Mouse (Mus musculus) neural tube, embryonic 15.5 days (tissue): ENCODE data around the gene Ccdc174. TPM values are rescaled to one million over a fixed set of nuclear protein-coding genes. Genes with fewer than 3 reads are reported as not detected.
A peak's percentile ranks its signal among the peaks of the same experiment; 100 is the strongest.

ENCODE experiments used
- ATAC-seq: fragments of 200-750 bp; cut with Nextera tagmentation; 2 replicates; pipeline ENCODE4 v1.8.0; 2017; ENCODE audit warnings: mild to moderate bottlenecking, moderate TSS enrichment, moderate library complexity; ENCODE audit not compliant: low FRiP score
- H3K27ac ChIP-seq: fragments of 300-500 bp; sonication (generic); replicated peaks from 2 replicates; pipeline ENCODE4 v1.5.1; 2015; ENCODE audit warnings: mild to moderate bottlenecking, inconsistent platforms
- H3K27me3 ChIP-seq: fragments of 300-500 bp; sonication (generic); replicated peaks from 2 replicates; pipeline ENCODE4 v1.6.1; 2015; ENCODE audit warnings: inconsistent platforms
- H3K36me3 ChIP-seq: fragments of 300-500 bp; sonication (generic); 2 replicates; pipeline ENCODE4 v1.6.1; 2015; ENCODE audit warnings: inconsistent platforms
- H3K4me1 ChIP-seq: fragments of 300-500 bp; sonication (generic); 2 replicates; pipeline ENCODE4 v1.6.1; 2015; ENCODE audit warnings: inconsistent platforms
- H3K4me2 ChIP-seq: fragments of 300-500 bp; sonication (generic); 2 replicates; pipeline ENCODE4 v1.6.1; 2015; ENCODE audit warnings: inconsistent platforms, mild to moderate bottlenecking, moderate library complexity
- H3K4me3 ChIP-seq: fragments of 300-500 bp; sonication (generic); replicated peaks from 2 replicates; pipeline ENCODE4 v1.5.1; 2015; ENCODE audit warnings: mild to moderate bottlenecking, inconsistent platforms
- H3K9ac ChIP-seq: fragments of 300-500 bp; sonication (generic); replicated peaks from 2 replicates; pipeline ENCODE4 v1.6.1; 2015; ENCODE audit warnings: mild to moderate bottlenecking, inconsistent platforms
- H3K9me3 ChIP-seq: fragments of 300-500 bp; sonication (generic); replicated peaks from 2 replicates; pipeline ENCODE4 v1.6.1; 2016; ENCODE audit warnings: inconsistent platforms
- WGBS: fragments of 180-500 bp; shearing (Covaris S2); methylation state at CpG from one replicate; pipeline ENCODE4 v1.1.7; 2015; ENCODE audit warnings: mixed read lengths; 5-methylcytosine and 5-hydroxymethylcytosine counted together
- polyA plus RNA-seq: library from polyadenylated mRNA; unstranded; fragments of >200 nt; fragmentation: Nextera tagmentation; extraction: Ambion mirVana; gene quantifications from 2 replicates; pipeline ENCODE4 v1.2.1, GENCODE M21; 2015

Gene Ccdc174
- polyA plus RNA-seq: 39.7 and 42.1 TPM in 2 replicates

DNA sequence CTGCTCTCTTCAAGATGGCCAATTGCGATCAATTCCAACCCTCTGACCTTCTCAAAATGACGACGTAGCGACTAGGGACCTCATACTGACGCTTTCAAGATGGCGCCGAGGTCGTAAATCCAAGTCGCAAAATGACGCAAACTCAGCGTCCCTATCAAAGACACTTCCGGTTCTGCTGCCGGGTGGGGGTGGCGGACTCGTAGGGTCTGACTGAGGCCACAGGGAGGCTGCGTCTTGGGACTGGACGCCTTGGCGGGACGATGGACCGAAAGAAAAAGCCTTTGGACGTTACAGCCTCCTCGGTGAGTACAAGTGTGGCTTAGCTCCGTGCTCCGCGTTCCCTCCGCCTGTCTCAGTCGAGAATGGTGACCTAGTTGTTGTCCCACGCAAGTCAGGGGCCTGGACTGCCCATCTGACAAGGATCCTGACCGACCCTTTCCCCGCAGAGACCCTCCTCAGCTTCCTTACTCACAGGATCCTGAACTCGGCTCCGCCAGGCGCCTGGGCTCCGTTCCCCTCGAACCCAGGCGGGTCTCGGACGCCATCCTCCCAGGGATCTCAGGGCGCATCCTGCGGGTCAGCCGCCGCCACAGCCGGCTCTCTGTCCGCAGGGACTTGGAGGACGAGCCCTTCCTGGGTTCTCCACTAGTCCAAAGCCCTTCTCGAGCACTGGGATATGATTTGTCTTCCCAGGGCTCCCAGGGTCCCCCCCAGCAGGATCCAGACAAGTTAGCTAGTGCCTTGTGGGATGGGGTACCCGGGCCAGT lies at the start of gene Ccdc174:
Gene Ccdc174 (plus strand): TSS at position 169 of the 767 bp plus-strand sequence.
- peak within 1 kb of the TSS; percentile 91 for H3K4me3 ChIP-seq
- peaks cover 16% of the 10 kb centered on the region for H3K36me3 ChIP-seq
- WGBS: under 1% methylated on average over 47 of the region's 47 CpGs
- peak within 1 kb of the TSS; percentile 89 for H3K27ac ChIP-seq
- peak within 1 kb of the TSS; percentile 91 for H3K9ac ChIP-seq
- peaks cover 18% of the 10 kb centered on the region for H3K4me1 ChIP-seq
- H3K4me2 ChIP-seq: peak within 1 kb of the TSS; percentile 88
- ATAC-seq: peak; percentile 90
- no peaks in the 10 kb centered on the region for H3K27me3 ChIP-seq
- no peaks in the 10 kb centered on the region for H3K9me3 ChIP-seq

GRCm38 (mm10) chr6:91832863-91833440 lies 44.9 kb upstream of the Ccdc174 start:
- H3K4me3 ChIP-seq: no peak overlapping the region
- no peak overlapping the region for H3K4me2 ChIP-seq
- WGBS: 11% methylated on average over 3 of the region's 3 CpGs
- peak overlapping the region; percentile 48; the same call in 1 of the 2 replicates for H3K27ac ChIP-seq
- peak; percentile 30; the same call in 1 of the 2 replicates for ATAC-seq
- H3K9ac ChIP-seq: no peak overlapping the region
- H3K27me3 ChIP-seq: no peaks in the 10 kb centered on the region
- peaks cover 28% of the 10 kb centered on the region for H3K4me1 ChIP-seq
- no peaks in the 10 kb centered on the region for H3K9me3 ChIP-seq
- no peaks in the 10 kb centered on the region for H3K36me3 ChIP-seq

DNA sequence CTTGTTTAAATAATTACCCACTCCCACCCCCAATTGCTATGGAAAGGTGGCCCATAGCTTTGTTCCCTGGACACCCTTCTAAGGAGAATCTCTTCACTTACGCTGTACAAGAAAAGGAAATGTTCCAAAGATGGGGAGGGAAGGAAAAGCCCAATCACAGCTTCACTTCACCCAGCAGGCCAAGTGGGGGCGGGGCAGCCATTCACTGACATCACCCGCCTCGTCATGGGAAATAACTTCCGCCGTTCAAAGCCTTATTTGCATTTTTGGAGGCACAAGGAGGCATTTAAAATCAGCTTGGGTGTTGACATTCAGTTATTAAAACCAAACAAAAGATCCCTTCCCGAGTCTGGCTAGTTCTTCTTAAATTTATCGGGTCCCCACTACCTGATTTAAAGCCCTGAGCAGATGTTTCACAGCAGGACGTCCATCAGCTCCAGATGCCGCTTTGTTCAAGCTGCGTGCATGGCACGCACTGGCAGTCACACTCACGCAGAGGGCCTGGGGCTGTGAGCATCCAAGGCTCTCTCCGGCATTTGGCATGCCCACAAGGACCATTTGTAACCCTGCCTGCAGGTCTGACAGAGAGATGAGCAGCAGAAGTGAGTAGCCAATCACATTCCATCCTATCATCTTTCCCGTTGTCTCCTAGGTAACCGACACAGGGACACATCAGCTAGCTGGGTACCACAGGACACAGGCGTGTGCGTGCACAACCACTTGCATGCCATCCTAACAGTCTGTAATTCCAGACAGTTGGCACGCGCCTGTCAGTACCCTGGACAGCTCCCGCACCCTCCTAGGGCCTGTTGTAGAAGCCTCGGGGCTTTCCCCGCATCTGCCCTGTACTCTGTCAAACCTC lies 38.6 kb upstream of the Ccdc174 start:
- Histone ChIP-seq H3K27me3 (peaks cover 12% of the 10 kb centered on the region), H3K4me2 (peak overlapping the region; percentile 58), H3K9me3 (no peaks in the 10 kb centered on the region), H3K36me3 (no peaks in the 10 kb centered on the region), H3K4me3 (peak overlapping the region; percentile 34), H3K4me1 (peaks cover 72% of the 10 kb centered on the region), H3K9ac (peak overlapping the region; percentile 46), H3K27ac (peak overlapping the region; percentile 92)
- ATAC-seq: peak; percentile 87
- 2% methylated on average over 23 of the region's 23 CpGs for WGBS

GRCm38 (mm10) chr6:91842897-91843627 lies 34.8 kb upstream of the Ccdc174 start:
- Histone ChIP-seq H3K9me3 (no peaks in the 10 kb centered on the region), H3K36me3 (no peaks in the 10 kb centered on the region), H3K27ac (peak overlapping the region; percentile 70), H3K4me2 (peak overlapping the region; percentile 79), H3K4me3 (peak overlapping the region; percentile 64), H3K27me3 (peaks cover 17% of the 10 kb centered on the region), H3K9ac (peak overlapping the region; percentile 75), H3K4me1 (peaks cover 85% of the 10 kb centered on the region)
- peak; percentile 1; the same call in 1 of the 2 replicates for ATAC-seq
- 3% methylated on average over 37 of the region's 46 CpGs for WGBS

DNA sequence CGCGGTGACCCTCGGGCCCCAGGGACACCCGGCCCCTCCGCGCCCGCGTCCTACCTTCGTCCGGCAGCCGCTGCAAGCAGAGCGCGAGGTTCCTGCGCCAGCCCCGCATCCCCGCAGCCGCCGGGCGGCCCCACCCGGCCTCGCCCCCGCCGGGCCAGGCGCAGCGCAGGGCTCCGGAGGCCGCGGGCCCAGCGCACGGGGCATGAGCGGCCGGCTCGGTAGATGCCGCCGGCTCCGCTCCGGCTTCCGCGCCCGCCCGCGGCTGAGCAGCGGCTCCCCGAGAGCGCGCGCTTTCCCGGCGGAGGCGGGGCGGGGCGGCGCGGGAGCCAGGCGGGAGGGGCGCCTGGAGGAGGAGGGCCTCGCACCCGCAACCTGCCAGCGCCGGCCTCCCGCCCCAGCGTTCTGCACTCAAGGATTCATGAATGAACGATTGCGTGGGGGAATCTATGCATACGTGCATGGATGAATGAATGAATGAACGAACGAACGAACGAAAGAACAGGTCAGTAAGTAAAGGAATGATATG lies 34.2 kb upstream of the Ccdc174 start:
- no peaks in the 10 kb centered on the region for H3K9me3 ChIP-seq
- peak overlapping the region; percentile 79 for H3K4me2 ChIP-seq
- ATAC-seq: peak; percentile 18; the same call in 1 of the 2 replicates
- peak overlapping the region; percentile 64 for H3K4me3 ChIP-seq
- peaks cover 79% of the 10 kb centered on the region for H3K4me1 ChIP-seq
- no peaks in the 10 kb centered on the region for H3K36me3 ChIP-seq
- peak overlapping the region; percentile 70 for H3K27ac ChIP-seq
- 3% methylated on average over 57 of the region's 69 CpGs for WGBS
- H3K9ac ChIP-seq: peak overlapping the region; percentile 75
- H3K27me3 ChIP-seq: peaks cover 17% of the 10 kb centered on the region

- Histone ChIP-seq H3K9me3 (no peaks in the 10 kb centered on the region), H3K4me2 (no peak overlapping the region), H3K4me1 (peaks cover 5% of the 10 kb centered on the region), H3K27me3 (no peaks in the 10 kb centered on the region; the same call in 1 of the 2 replicates), H3K27ac (no peak overlapping the region), H3K36me3 (no peaks in the 10 kb centered on the region), H3K9ac (no peak overlapping the region), H3K4me3 (no peak overlapping the region)
- 9% methylated on average over 2 of the region's 2 CpGs for WGBS
- ATAC-seq: peak; percentile 62; the same call in 1 of the 2 replicates
These were observed 25.3 kb upstream of the Ccdc174 start for GRCm38 (mm10) chr6:91852550-91852949.

DNA sequence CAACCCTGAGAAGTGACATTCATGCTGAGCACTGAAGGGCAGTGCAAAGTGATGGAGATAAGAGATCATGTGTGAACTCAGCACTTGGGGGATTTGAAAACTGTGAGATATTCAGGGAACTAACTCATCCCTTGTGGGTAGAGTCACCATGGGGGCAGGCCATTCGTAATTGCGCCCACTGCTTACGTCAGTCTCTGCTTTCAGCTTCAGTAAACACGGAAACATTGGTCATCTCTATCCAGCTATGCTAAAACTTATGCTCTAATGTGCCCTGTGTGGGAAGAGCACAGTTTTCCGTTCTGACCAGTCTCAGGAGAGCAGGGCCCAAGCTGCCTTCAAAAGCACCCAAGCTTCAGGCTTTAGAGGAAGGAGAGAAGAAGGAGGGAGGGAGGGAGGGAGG lies 19.5 kb upstream of the Ccdc174 start:
- Histone ChIP-seq H3K36me3 (no peaks in the 10 kb centered on the region), H3K9me3 (no peaks in the 10 kb centered on the region), H3K4me3 (no peak overlapping the region), H3K27ac (no peak overlapping the region), H3K4me1 (no peaks in the 10 kb centered on the region), H3K4me2 (no peak overlapping the region), H3K9ac (no peak overlapping the region), H3K27me3 (0 out of 2 replicates have a peak, but pooled peaks cover 3% of the 10 kb centered on the region)
- WGBS: 76% methylated on average over 5 of the region's 5 CpGs
- ATAC-seq: no peak

- no peaks in the 10 kb centered on the region for H3K36me3 ChIP-seq
- no peak overlapping the region for H3K27ac ChIP-seq
- no peaks in the 10 kb centered on the region for H3K9me3 ChIP-seq
- no peak overlapping the region for H3K4me3 ChIP-seq
- no peak overlapping the region for H3K4me2 ChIP-seq
- 0 out of 2 replicates have a peak, but pooled peaks cover 3% of the 10 kb centered on the region for H3K27me3 ChIP-seq
- ATAC-seq: no peak
- H3K4me1 ChIP-seq: no peaks in the 10 kb centered on the region
- no peak overlapping the region for H3K9ac ChIP-seq
These were observed 15.0 kb upstream of the Ccdc174 start for GRCm38 (mm10) chr6:91862848-91863247.

DNA sequence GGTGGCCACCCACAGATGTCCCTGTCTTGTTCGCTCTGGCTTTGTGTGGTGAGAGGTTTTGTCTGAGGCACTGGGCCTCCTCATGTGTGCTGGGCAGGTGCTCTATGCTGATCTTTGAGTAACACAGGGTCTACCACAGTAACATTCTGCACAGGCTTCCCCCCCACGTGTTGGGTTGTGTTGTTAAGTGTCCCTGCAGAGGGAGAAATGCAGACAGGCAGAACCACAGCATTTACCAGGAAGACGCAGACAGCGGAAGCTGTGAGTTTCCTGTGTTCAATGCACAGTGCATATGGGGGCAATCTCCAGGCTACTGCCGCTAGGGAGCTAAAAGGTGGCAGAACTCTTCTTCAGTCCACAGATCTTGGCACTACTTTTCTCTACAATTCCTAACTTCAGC lies 13.3 kb upstream of the Ccdc174 start:
- no peak for ATAC-seq
- H3K9ac ChIP-seq: no peak overlapping the region
- H3K27me3 ChIP-seq: peaks cover 3% of the 10 kb centered on the region; the same call in 1 of the 2 replicates

GRCm38 (mm10) chr6:91865601-91866000 lies 12.3 kb upstream of the Ccdc174 start:
- no peak overlapping the region for H3K4me2 ChIP-seq
- no peak overlapping the region for H3K4me3 ChIP-seq
- H3K9ac ChIP-seq: no peak overlapping the region
- no peak overlapping the region for H3K27ac ChIP-seq
- no peaks in the 10 kb centered on the region for H3K4me1 ChIP-seq
- ATAC-seq: no peak
- 87% methylated on average over 11 of the region's 11 CpGs for WGBS
- H3K36me3 ChIP-seq: no peaks in the 10 kb centered on the region
- no peaks in the 10 kb centered on the region for H3K9me3 ChIP-seq
- H3K27me3 ChIP-seq: peaks cover 3% of the 10 kb centered on the region; the same call in 1 of the 2 replicates

More for the DNA sequence above, 13.3 kb upstream of the Ccdc174 start:
- no peak overlapping the region for H3K4me3 ChIP-seq
- H3K9me3 ChIP-seq: no peaks in the 10 kb centered on the region
- H3K4me1 ChIP-seq: no peaks in the 10 kb centered on the region
- 78% methylated on average over 5 of the region's 5 CpGs for WGBS
- H3K27ac ChIP-seq: no peak overlapping the region
- no peak overlapping the region for H3K4me2 ChIP-seq
- no peaks in the 10 kb centered on the region for H3K36me3 ChIP-seq
